Mouse (Mus musculus) adrenal gland, adult 8-10 months (tissue): ENCODE measurements around the gene Trio. TPM values are rescaled to one million over a fixed set of nuclear protein-coding genes. Genes with fewer than 3 reads are reported as not detected.

ENCODE experiments used
- DNase-seq: peaks from one replicate; pipeline ENCODE4 v3.0.0; 2022
- total RNA-seq, 4 experiments: library from RNA; stranded (reverse); gene quantifications; 2 replicates each; pipeline ENCODE4 v1.2.4; 2022

The Trio gene
- total RNA-seq, result 10 to 100 TPM; 57.9 to 84.0 (median 69.8) TPM

GRCm38 (mm10) chr15:28025447-28026166, at the start of gene Trio:
Trio (minus strand) TSS chr15:28025848.
- peak; percentile 98 for DNase-seq

GRCm38 (mm10) chr15:28074416-28074970, 48.8 kb upstream of the Trio start:
- no peak for DNase-seq

- no peak for DNase-seq
Measured at GRCm38 (mm10) chr15:28071601-28072000, 46.0 kb upstream of the Trio start.

GRCm38 (mm10) chr15:28070771-28071419, 45.2 kb upstream of the Trio start:
- no peak for DNase-seq

GRCm38 (mm10) chr15:28070221-28070620, 44.6 kb upstream of the Trio start:
- no peak for DNase-seq

GRCm38 (mm10) chr15:28067373-28067772, 41.7 kb upstream of the Trio start:
- no peak for DNase-seq

- no peak for DNase-seq
Measured at GRCm38 (mm10) chr15:28066468-28066867, 40.8 kb upstream of the Trio start.

GRCm38 (mm10) chr15:28065572-28065971, 39.9 kb upstream of the Trio start:
- no peak for DNase-seq

- no peak for DNase-seq
Measured at GRCm38 (mm10) chr15:28064733-28065088, 39.1 kb upstream of the Trio start.

GRCm38 (mm10) chr15:28064081-28064732, 38.6 kb upstream of the Trio start:
- no peak for DNase-seq

- DNase-seq, result no peak
Measured at GRCm38 (mm10) chr15:28063466-28063865, 37.8 kb upstream of the Trio start.

- DNase-seq, result no peak
Measured at GRCm38 (mm10) chr15:28062016-28062415, 36.4 kb upstream of the Trio start.

GRCm38 (mm10) chr15:28060977-28061376, 35.3 kb upstream of the Trio start:
- DNase-seq, result no peak

GRCm38 (mm10) chr15:28060423-28060822, 34.8 kb upstream of the Trio start:
- no peak for DNase-seq

GRCm38 (mm10) chr15:28057545-28057944, 31.9 kb upstream of the Trio start:
- no peak for DNase-seq

- no peak for DNase-seq
Measured at GRCm38 (mm10) chr15:28054731-28055130, 29.1 kb upstream of the Trio start.

- DNase-seq, result no peak
Measured at GRCm38 (mm10) chr15:28054111-28054510, 28.5 kb upstream of the Trio start.

- DNase-seq, result no peak
Measured at GRCm38 (mm10) chr15:28053226-28053625, 27.6 kb upstream of the Trio start.

GRCm38 (mm10) chr15:28051811-28052210, 26.2 kb upstream of the Trio start:
- no peak for DNase-seq

GRCm38 (mm10) chr15:28051104-28051625, 25.5 kb upstream of the Trio start:
- no peak for DNase-seq

GRCm38 (mm10) chr15:28047711-28048110, 22.1 kb upstream of the Trio start:
- DNase-seq, result peak; percentile 67

- DNase-seq, result no peak
Measured at GRCm38 (mm10) chr15:28041158-28041865, 15.7 kb upstream of the Trio start.
